Mouse (Mus musculus): Measurements from ENCODE around the gene Gm37240.

Gm37240 gene

DNA sequence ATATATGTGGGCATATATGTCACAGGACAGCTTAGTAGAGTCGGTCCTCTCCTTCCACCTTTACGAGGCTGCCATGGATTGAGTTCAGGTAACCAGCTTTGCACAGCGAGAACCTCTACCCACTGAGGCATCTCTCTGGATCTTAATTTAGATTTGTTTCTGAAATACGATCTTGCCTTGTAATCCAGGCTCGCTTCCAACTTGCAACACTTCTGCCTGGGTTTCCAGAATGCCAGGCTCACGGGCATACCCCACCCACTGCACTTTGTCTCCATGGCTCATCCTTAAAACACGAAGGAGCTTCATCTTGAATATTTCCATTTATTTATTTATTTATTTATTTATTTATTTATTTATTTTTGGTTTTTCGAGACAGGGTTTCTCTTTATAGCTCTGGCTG is 202.0 kb downstream of the Gm37240 start:
- intact Hi-C loops (cut with DNase I): no loop called here

DNA sequence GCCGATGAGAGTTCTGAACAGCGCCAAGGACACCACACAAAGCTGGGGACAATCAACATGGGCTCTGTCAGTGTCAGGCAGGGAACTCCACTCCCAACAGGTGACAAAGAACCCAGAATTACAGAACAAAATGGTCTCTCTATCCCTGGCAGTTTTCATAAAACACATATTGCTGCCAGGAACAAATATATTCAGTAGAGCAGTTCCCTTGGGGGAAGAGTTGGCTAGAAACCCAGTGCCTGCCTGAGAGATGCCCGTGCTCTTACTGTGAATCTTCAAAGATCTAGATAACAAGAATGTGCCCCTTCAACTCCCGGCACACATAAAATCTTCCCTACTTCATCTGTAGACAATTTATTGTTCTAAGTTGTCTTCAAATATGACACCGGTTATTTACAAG is 203.7 kb downstream of the Gm37240 start:
- intact Hi-C loops (cut with DNase I): no loop called here

DNA sequence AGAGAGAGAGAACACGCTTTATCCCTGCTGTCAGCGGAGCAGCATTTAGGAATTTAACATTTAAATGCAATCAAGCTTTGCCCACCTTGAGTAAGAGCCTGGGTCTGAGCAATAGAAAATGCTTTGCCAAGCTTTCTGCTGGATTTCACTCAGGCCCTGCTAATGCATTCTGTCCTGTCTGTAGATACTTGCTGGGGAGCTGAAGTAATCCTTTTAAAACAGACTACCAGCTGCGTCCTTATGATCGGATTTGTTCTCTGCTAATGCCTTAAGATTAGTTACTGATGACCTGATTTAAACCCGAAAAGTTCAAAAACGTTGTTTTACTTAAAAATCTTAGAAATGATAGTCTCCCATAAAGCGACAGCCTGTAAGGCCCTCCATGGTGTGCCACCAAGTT is 206.2 kb downstream of the Gm37240 start:
- intact Hi-C loops (cut with DNase I): no loop called here

DNA sequence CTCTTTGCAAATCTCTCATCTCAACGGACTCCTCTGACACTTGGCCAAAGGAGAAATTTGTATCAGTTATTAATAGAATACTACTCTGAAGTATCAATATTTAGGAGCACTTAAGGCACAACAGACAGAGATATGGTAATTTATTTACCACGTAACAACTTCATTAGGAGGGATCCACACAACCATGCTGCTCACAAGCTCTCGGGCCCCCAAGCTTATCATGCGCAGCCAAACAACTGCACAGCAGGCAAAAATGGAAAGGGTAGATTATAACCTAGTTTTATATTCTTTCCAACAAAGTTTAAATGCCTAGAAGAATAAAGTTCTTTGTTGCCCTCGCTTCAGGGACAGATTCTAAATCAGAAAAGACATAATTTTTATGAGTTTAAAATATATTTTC is 207.4 kb downstream of the Gm37240 start:
- intact Hi-C loops (cut with DNase I): no loop called here

DNA sequence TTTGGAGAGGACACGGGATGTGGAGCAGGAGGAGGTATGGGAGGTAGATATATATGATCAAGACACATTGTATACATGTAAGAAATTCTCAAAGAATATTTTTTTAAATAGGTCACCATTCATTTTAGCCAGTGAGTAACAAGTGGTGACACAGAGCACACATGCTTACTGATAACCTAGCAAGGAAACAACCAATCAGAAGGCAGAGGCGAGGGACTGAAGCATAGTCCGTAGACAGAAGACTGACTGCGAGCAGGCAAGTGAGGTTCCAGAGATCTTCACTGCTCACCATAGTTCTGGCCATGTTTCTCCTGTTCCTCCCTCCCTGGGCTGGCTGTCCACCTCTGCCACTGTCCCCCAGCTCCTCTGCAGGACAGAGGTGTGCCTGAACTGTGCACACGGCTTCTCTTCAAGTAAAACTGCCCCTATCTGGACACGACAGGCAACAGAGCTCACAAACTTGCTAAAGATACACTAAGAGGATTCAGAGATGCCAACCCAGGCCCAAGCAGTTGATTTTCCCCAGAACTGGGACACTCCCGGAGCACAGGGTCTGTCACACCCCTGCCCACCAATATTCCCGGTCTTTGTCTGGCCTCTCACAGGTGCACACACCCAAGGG is 207.9 kb downstream of the Gm37240 start:
- intact Hi-C loops (cut with DNase I): no loop called here

DNA sequence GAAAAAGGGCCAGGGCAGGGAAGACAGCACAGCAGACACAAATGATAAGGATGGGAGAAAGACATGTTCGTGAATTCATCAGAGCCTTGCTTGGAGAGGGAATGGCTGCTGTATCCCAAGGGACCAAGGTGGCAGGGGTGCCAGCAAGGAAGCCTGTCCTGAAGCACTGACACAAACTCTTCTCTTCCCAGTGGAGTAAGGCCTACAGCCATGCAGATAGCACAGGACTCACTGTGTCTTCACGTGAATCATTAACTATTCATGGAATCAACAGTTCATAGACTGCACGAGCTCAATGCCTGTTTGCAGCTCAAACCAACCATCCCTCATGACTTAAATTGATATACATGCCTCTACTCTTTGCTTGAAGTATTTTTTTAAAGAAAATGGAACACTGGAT is 209.4 kb downstream of the Gm37240 start:
- intact Hi-C loops (cut with DNase I): no loop called here

DNA sequence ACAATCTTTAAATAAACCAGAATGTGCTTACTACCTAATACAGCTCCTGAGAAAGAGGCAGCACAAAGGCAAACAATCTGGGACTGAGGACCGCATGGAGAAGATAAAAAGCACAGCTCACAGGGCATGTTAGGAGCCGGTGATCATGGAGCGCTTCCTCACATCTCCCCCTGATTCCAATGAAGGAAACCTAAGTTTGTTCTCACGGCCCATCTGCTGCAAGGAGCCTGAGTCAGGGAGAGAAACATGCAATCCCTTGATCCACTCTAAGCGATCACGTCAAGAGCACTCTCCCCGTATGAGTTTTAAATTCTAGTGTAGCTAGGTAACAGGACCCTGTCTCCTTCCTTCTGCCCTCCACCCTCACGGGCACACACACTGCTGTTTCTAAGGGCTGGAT is 210.2 kb downstream of the Gm37240 start:
- intact Hi-C loops (cut with DNase I): no loop called here

DNA sequence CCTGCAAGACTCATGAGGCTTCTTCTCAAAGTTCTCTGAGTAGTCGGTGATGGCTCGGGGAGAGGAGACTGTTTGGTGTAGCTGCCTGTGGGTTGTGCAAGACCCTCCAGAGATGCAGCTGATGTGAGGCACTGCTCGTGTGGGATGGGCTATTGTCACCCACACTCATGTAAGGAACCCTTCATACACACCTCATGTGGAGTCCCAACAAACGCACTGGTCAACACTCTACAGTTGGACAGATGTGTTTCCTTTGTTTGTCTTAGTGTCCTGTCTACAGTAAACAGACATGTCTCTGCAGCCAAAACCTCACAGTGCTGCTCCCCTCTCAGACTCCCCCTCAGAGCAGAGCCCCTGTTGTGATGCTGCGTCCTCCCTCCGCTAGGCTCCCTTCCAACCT is 217.5 kb downstream of the Gm37240 start:
- intact Hi-C loops (cut with DNase I): no loop called here

DNA sequence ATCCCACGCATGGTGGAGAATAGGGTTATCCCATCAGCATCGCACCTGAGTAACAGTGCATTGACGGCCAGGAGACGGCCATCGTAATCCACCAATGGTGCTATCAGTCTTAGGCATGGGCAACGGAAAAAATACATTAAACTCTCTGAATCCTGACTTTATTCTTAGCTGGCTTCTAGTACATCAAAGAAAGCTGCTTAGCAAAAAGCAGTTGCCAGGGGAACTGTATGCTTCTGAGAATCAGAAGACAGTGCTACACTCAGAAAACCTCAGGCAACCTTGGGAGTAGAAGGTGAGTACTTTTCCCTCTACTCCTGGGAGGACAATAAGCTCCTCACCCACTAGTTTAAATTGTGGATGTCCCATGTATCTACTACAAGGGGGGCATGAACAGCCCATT is 219.6 kb downstream of the Gm37240 start:
- intact Hi-C loops (cut with DNase I): no loop called here

DNA sequence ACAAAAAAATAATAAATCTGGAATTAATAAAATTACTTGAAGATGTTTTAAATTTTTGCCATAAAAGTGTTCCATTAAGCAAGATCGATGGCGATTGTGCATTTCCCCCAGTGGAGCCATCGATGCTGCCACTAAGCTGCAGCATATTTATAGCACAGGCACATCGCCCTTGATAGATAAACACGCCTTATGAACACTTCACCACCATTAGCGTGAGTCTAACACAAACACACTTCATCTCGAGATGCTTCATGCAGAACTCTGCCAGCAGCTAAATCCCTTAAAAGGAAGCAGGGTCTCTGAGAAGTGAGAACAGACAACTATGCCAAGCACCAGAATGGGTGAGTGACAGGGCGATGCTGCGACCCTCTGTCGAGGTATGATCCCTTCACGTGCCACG is 220.6 kb downstream of the Gm37240 start:
- intact Hi-C loops (cut with DNase I): no loop called here

DNA sequence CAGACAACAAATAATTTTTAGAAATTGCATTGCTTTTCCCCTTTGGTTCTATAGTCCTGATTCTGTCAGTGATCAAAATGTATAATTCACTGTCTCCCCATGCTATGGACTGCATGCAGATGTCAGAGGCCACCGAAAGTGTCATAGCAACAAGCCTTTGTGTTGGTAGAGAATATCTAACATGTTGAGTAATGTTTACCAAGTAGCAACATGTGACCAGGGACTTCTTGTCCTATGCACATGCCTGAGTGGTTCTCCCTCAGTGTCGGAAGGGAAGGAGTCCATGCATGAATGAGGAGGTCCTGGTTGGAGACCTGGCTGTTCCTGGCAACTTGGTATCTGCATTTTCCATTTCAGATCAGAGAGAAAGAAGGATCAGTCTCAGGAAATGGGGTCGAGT is 221.2 kb downstream of the Gm37240 start:
- intact Hi-C loops (cut with DNase I): no loop called here

DNA sequence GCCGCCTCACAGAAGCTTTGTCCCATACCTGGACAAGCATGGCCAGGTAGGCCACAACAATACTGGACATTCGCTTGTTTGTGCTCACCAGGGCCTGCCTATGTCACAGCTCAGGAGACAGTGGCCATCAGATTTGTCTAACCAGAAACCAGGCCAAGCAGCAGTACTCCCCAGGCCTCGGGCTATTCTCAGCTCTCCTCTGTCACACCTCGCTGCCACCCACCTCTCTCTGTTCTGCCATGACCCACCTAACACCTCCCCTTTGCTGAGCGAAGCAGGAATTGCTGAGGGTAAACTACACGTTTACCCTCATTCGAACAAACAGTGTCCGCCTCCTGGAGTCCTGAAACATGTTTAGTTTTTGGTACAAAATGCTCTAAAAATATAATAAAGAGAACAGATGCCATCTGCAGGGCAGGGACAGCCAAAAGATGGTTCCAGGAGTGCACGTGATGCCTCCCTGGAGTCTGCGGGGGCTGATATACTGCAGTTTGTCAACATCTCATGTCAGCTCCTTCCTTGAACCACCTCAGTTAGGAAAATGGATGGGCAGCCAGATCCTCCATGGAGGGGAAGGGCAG is 222.6 kb downstream of the Gm37240 start:
- intact Hi-C loops (cut with DNase I): no loop called here

DNA sequence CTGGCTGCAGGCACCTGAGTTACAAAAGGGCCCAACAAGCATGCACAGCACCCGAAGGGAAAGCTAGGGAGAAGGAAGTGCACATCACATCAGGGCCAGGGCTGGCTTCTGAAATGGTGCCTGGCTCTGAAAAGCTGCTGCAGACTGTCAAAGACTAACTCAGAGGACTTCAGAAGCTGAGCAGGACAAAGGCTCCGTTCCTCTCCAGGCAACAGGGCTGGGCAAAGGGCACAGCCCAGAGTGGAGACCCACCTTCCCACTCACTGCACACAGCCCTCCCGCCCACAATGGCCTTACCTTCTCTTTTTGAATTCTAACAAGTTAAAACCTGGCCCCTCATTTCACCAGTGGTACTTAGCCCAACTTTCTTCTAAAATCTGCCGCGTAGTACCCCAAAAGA is 223.5 kb downstream of the Gm37240 start:
- intact Hi-C loops (cut with DNase I): no loop called here

DNA sequence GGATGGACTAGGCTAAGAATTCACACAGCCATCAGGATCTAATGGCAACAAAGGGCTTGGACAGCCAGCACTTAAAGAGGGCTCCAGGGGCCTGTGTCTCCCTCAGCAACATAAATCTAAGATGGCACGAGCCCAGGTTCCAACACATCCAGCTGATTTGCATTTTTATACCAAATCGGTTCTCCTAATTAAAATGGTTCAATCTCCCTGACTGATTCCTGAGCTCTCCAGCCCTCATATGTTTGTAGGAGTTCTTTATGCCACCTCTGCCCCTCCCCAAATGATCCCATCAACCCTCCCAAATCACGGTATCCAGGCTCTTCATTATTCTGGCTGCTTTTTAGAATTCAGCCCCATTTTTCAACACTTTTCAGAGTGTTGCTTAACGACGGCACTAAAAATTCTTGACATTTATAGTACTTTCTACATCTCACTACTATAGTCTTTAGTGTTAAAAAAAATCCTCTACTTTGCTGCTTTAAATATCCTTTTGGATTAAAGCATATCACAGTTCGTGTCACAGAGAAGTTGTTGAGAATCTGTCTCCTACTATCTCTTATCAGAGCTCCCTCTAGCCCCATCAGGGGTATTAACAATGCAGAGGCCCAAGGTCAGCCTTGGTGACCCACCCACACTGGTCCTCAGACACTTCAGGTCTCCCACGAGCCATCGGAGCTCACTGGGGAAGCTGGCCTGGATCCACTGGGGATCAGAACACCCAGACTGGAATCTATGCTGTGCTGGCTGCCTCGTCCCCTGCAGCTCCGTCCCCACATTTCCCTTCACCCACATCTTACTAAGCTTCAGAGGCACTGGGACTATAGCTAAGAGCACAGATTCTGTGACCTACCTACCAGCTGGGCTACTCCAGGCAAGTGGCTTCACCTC is 225.1 kb downstream of the Gm37240 start:
- intact Hi-C loops (cut with DNase I): no loop called here

DNA sequence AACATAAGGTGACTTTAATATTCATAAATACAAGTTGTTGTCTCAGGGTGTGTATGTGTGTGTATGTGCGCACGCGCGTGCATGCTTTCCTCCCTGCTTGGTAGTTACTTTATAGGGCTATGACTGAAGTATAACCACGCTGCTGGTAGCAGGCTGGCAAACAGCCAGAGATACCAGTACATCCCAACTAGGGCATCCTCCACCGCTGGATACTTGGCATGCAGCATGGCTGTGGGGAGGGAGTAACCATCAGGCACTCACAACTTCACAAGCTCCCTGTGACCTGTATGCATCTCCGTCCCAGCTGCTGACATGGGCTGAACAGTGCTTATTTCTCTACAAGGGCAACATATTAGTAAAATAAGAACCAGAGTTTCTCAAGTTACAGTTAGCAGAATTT is 227.6 kb downstream of the Gm37240 start:
- intact Hi-C loops (cut with DNase I): no loop called here

DNA sequence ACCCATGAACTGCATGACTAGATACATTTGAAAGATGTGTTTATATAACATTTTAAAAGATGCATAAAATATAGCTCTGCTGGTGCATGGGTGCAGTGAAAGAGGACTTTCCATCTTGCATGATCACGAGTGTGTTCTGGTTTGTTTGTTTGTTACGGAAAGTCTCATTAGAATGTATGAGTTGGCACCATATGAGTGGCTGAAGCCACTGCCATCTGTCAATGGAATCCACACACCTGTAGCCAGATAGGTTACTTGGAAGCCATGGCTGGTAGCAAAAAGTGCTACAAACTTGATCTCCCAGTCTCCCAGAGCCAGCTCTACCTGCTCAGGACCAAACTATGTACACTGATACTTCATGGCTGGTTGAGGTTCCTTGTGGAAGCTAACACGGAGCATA is 231.8 kb downstream of the Gm37240 start:
- intact Hi-C loops (cut with DNase I): no loop called here

DNA sequence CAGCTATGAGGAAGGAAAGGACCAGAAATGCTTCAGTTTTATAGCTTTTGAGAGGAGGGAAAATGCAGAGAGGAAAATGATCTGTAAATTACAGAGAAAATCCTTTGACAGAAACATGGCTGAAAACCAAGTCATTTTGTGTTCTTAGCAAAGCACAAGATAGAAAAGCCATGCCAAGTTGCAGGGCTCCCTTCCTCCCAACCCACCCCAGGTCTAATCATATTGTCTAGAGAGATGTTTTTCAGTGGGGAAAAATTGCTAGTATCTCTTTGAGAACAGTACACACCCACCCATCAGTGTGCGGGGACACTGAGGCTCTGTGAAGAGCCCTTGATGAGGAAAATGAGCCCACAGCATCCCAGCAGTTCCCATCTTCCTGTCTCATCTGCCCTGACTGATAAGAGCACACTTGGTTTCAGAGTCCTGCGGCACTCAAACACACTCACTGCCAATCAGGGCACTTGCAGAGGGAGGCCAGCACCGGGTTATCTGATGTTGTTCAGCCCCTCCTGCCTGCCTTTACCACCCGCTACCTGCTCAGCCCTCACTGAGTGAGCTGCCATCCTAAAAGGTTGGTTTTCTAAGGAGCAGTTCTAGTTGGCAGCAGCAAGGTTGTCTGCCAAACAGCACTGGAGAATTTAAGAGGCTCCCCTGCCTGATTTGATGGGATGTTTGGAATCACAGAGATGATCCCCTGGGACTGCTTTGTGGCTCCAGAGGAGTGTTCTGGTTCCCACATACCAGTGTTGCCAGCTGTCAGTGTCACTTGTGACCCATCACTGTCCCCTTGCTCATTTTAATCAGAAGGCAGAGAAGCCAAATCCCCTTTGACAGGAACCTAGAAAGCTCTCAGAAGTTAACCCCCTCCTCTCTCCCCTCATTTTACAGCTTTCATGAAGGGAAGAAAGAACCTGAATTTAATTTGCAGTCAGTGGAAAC is 234.3 kb downstream of the Gm37240 start:
- intact Hi-C loops (cut with DNase I): no loop called here

DNA sequence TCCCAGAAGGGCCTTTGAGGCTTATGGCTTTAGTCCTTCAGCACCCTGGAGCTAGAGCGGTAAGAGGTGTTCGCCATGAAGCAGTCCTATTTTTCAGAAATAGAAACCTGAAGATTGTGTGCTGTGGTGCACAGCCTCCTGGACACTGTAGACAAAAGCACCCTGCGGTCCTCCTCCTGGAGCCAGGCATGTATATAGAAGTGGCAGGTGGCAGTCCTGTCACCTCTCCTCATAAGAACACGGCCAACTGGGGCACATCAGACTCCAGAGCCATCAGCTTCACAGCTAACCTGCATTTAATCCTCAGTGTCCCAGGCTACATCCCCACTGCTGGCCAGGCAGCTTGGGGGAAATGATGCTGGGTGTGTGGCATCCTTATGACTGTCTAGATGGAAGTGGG is 238.1 kb downstream of the Gm37240 start:
- intact Hi-C loops (cut with DNase I): no loop called here

DNA sequence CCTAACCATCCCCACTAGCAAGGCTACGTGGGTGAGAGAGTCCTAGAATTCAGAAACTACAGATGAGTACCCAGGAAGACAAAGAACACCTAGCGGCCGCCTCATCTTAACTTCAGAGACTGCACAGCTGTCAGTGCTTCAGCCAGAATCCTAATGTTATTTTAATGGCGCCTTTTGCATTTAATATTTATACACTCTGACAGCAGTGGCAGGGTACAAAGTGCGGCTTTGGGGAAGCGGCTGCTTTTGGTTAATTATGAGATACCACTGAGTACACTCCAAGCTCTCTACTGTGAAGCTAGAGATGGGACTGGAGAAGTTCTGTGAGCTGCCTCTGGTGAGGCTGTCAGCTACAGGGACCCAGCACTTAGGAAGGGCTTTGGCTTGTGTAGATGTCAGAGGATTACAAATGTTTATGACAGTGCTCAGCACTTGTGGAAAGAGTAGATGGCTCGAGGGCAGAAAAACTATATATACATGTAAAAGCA is 241.8 kb downstream of the Gm37240 start:
- intact Hi-C loops (cut with DNase I): no loop called here

DNA sequence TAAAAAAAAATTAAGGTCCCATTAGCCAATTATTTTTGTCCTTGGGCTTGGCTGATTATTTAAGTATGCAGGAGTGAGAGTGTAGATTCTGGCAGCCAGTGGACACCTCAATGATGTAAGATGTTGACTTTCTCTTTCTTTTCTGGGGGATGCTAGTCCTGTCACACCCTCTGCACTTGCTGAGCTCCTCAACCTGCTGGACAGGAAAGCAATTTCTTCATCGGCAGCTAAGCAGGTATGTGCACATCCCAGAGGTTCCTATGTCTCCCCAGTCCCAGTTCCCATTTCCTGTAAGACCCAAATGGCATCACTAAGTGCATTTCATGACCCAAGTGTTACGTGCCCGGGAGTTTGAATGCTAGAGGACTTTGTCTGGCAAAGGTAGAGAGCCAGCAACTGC is 242.5 kb downstream of the Gm37240 start:
- intact Hi-C loops (cut with DNase I): no loop called here

DNA sequence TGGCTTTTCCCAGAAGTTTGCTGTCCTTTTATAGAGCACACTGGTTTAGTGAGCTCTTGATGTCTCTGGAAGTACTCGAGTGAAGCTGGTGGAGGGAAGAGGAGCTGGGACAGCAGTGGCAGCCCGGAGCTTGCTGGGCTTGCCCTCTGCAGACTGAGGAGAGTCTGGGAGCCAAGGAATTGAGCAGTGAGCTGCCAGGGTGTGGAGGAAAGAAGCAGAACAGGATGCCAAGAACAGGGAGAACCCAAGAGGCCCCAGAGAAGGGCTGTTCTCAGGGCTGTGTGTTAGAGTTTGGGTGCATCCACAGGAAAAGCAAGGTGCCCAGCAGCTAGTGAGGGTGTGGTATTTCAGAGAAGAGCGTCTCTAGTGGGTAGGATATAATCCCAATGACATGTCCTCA is 245.6 kb downstream of the Gm37240 start:
- intact Hi-C loops (cut with DNase I): no loop called here
